Mouse (Mus musculus) cerebellum, adult 2 months (tissue): ENCODE results near the gene Ezr. TPM values are rescaled to one million over a fixed set of nuclear protein-coding genes. Genes with fewer than 3 reads are reported as not detected.

Experiments used
- DNase-seq, 2 experiments: peaks; one replicate each; pipeline ENCODE4 v3.0.0; 2021
- H3K27ac ChIP-seq: fragments of 200-500 bp; 2 replicates; pipeline ENCODE4 v1.5.1; 2012; ENCODE audit warnings: low read length, control low read depth, inconsistent platforms; ENCODE audit not compliant: insufficient read depth
- H3K27me3 ChIP-seq: fragments of 200-500 bp; 2 replicates; pipeline ENCODE4 v1.6.1; 2012; ENCODE audit warnings: inconsistent platforms, mild to moderate bottlenecking, low read length, moderate library complexity; ENCODE audit not compliant: control insufficient read depth, insufficient read depth
- H3K4me1 ChIP-seq: fragments of 200-500 bp; 2 replicates; pipeline ENCODE4 v1.6.1; 2011; ENCODE audit warnings: low read length; ENCODE audit not compliant: control insufficient read depth, insufficient read depth
- H3K4me3 ChIP-seq: fragments of 200-500 bp; replicated peaks from 2 replicates; pipeline ENCODE3; 2011; ENCODE audit warnings: mild to moderate bottlenecking, low read depth, low read length, control low read depth; ENCODE audit not compliant: insufficient read depth
- CTCF ChIP-seq: fragments of 200-500 bp; IDR thresholded peaks from 2 replicates; pipeline ENCODE4 v1.5.1; 2011; ENCODE audit warnings: low read depth, mild to moderate bottlenecking, control low read depth, low read length, moderate library complexity, borderline replicate concordance; ENCODE audit not compliant: insufficient read depth
- POLR2A ChIP-seq: fragments of 200-500 bp; IDR thresholded peaks from 2 replicates; pipeline ENCODE4 v1.6.1; 2011; ENCODE audit warnings: low read length, control low read depth, borderline replicate concordance; ENCODE audit not compliant: insufficient read depth
- WGBS: fragments of 180-500 bp; shearing (Covaris S2); methylation state at CpG from one replicate; pipeline ENCODE4 v1.1.7; 2018; 5-methylcytosine and 5-hydroxymethylcytosine counted together
- polyA plus RNA-seq: library from polyadenylated mRNA; depleted of rRNA; stranded (reverse); fragments of >200 nt; gene quantifications from 2 replicates; pipeline ENCODE4 v1.2.3, GENCODE M21; 2012

The Ezr gene
- polyA plus RNA-seq, 1 experiment: 12.1 TPM

- no peak overlapping the region for H3K4me3 ChIP-seq
- 41% methylated on average over 10 of the region's 10 CpGs for WGBS
Observed at GRCm38 (mm10) chr17:6783756-6784357, 1.3 kb upstream of the Ezr start.

GRCm38 (mm10) chr17:6783006-6783661 lies 550 bp upstream of the Ezr start:
- DNase-seq: peak; percentile 50 to 54
- 0 out of 2 replicates have a peak, but pooled peaks cover 4% of the 10 kb centered on the region for H3K4me1 ChIP-seq
- WGBS: under 1% methylated on average over 57 of the region's 58 CpGs
- no peaks in the 10 kb centered on the region for H3K27me3 ChIP-seq
- no peak overlapping the region for H3K27ac ChIP-seq
- H3K4me3 ChIP-seq: peak overlapping the region; percentile 74
- TF ChIP-seq CTCF (no peak), POLR2A (no peak)

More at GRCm38 (mm10) chr17:6783756-6784357, 1.3 kb upstream of the Ezr start:
- DNase-seq: no peak
- Histone ChIP-seq H3K27me3 (no peaks in the 10 kb centered on the region), H3K27ac (no peak overlapping the region), H3K4me1 (0 out of 2 replicates have a peak, but pooled peaks cover 4% of the 10 kb centered on the region)
- TF ChIP-seq POLR2A (no peak), CTCF (no peak)

GRCm38 (mm10) chr17:6782033-6782526 lies 504 bp downstream of the Ezr start:
- H3K27me3 ChIP-seq: no peaks in the 10 kb centered on the region
- 5% methylated on average over 21 of the region's 21 CpGs for WGBS
- H3K27ac ChIP-seq: no peak overlapping the region
- peak overlapping the region; percentile 74 for H3K4me3 ChIP-seq
- peak in 1 of 2 experiments; percentile 22 for DNase-seq
- TF ChIP-seq POLR2A (no peak), CTCF (no peak)
- H3K4me1 ChIP-seq: 0 out of 2 replicates have a peak, but pooled peaks cover 4% of the 10 kb centered on the region

GRCm38 (mm10) chr17:6781273-6781672 lies 1.3 kb downstream of the Ezr start:
- WGBS: 63% methylated on average over 6 of the region's 6 CpGs
- no peak overlapping the region for H3K27ac ChIP-seq
- TF ChIP-seq POLR2A (no peak), CTCF (no peak)

GRCm38 (mm10) chr17:6780521-6781115 lies 2.0 kb downstream of the Ezr start:
- WGBS: 68% methylated on average over 4 of the region's 4 CpGs
- H3K4me3 ChIP-seq: no peak overlapping the region
- no peak for DNase-seq
- no peak overlapping the region for H3K27ac ChIP-seq
- H3K4me1 ChIP-seq: 0 out of 2 replicates have a peak, but pooled peaks cover 4% of the 10 kb centered on the region
- no peaks in the 10 kb centered on the region for H3K27me3 ChIP-seq
- TF ChIP-seq POLR2A (no peak), CTCF (no peak)

More at GRCm38 (mm10) chr17:6781273-6781672, 1.3 kb downstream of the Ezr start:
- no peaks in the 10 kb centered on the region for H3K27me3 ChIP-seq
- no peak overlapping the region for H3K4me3 ChIP-seq
- H3K4me1 ChIP-seq: 0 out of 2 replicates have a peak, but pooled peaks cover 4% of the 10 kb centered on the region
- DNase-seq: no peak

- Histone ChIP-seq H3K4me3 (no peak overlapping the region), H3K27me3 (no peaks in the 10 kb centered on the region), H3K4me1 (0 out of 2 replicates have a peak, but pooled peaks cover 4% of the 10 kb centered on the region), H3K27ac (no peak overlapping the region)
- TF ChIP-seq CTCF (no peak), POLR2A (no peak)
- WGBS: 55% methylated on average over 7 of the region's 7 CpGs
- no peak for DNase-seq
Observed at GRCm38 (mm10) chr17:6779632-6780031, 3.0 kb downstream of the Ezr start.

- peak; percentile 23 to 33 for DNase-seq
- no peak for TF ChIP-seq CTCF
- TF ChIP-seq POLR2A: no peak
- Histone ChIP-seq H3K27ac (no peak overlapping the region), H3K27me3 (no peaks in the 10 kb centered on the region), H3K4me1 (0 out of 2 replicates have a peak, but pooled peaks cover 4% of the 10 kb centered on the region), H3K4me3 (peak overlapping the region; percentile 30)
- WGBS: 6% methylated on average over 23 of the region's 23 CpGs
Observed at GRCm38 (mm10) chr17:6778771-6779509, 3.6 kb downstream of the Ezr start.
